Mouse (Mus musculus) erythroblast, embryonic 14.5 days (primary cell): Measurements from ENCODE around the gene Ptpn13.

Source experiments
- GATA1 ChIP-seq: IDR thresholded peaks from 2 replicates; pipeline ENCODE4 v1.6.1; 2012; ENCODE audit warnings: low read length, inconsistent platforms, mixed read lengths
- TAL1 ChIP-seq: IDR thresholded peaks from 3 replicates; pipeline ENCODE4 v1.6.1; 2012; ENCODE audit warnings: low read length, inconsistent platforms, mixed read lengths

- TF ChIP-seq TAL1, result no peak
- TF ChIP-seq GATA1, result no peak
Observed at GRCm38 (mm10) chr5:103389415-103389814, 35.6 kb upstream of the Ptpn13 start.
